19 mouse cellular contexts compared by ENCODE assay signal in genomic region chr7:110710256-110710962, GRCm38 (mm10). TPM values are rescaled to one million over a fixed set of nuclear protein-coding genes. Genes with fewer than 3 reads are reported as not detected.
DNase-seq lines count a peak whose midpoint lies in the region; ATAC-seq and TF ChIP-seq lines count a peak whose summit lies in the region.
"Had no signal": no experiment of that assay in that cellular context is flagged by ENCODE, and none has a peak within 500 bp of the region (broad histone marks: within the 10 kb centered on the region; RNA-seq: fewer than 3 reads in every experiment).

No protein-coding gene starts in this region.

- TF ChIP-seq POLR2A in liver, adult 2 months (IDR thresholded peaks at IDR 0.05; ENCODE audit: extremely low read depth, insufficient read depth, low read length): no peak
- TF ChIP-seq POLR2A in MEL (IDR thresholded peaks at IDR 0.05; ENCODE audit: control insufficient read depth in 1 of 2, insufficient read depth in 1 of 2, low read depth in 1 of 2, low read length in 2 of 2, poor library complexity in 1 of 2): no peak

- H3K27ac ChIP-seq in liver, adult 2 months (replicated peaks; ENCODE audit: insufficient read depth, low read depth, low read length): no peak overlapping the region
- H3K27ac ChIP-seq in liver, embryonic 11.5 days (ENCODE audit: low read depth, low read length): no peak overlapping the region
- no peak overlapping the region for H3K27ac ChIP-seq in MEL (ENCODE audit: control insufficient read depth, low read depth, low read length)
- H3K27ac ChIP-seq: embryonic facial prominence, embryonic 13.5 days; heart, embryonic 10.5 days; kidney, embryonic 15.5 days; limb, embryonic 15.5 days; midbrain, embryonic 10.5 days had no signal

- whole genome bisulfite sequencing in liver, adult 2 months: 75% methylated on average over 9 of the region's 9 CpGs
- WGBS in liver, embryonic 11.5 days: 72% methylated on average over 9 of the region's 9 CpGs

- no peaks in the 10 kb centered on the region for H3K79me2 ChIP-seq in liver, adult 2 months (ENCODE audit: control insufficient read depth, insufficient read depth, low read length)
- no peaks in the 10 kb centered on the region for H3K79me2 ChIP-seq in MEL (ENCODE audit: control insufficient read depth, insufficient read depth, low read length, poor library complexity)

- H3K36me3 ChIP-seq in liver, adult 2 months (ENCODE audit: control insufficient read depth, insufficient read depth, low read length): no peaks in the 10 kb centered on the region
- no peaks in the 10 kb centered on the region for H3K36me3 ChIP-seq in liver, embryonic 11.5 days (ENCODE audit: control insufficient read depth, insufficient read depth, low read length)
- peaks cover 0 to 15% of the 10 kb centered on the region in 2 experiments; a peak in 2 of 4 replicates for H3K36me3 ChIP-seq in MEL (ENCODE audit: control insufficient read depth in 1 of 2, insufficient read depth in 2 of 2, low read length in 2 of 2)
- H3K36me3 ChIP-seq: embryonic facial prominence, embryonic 13.5 days; heart, embryonic 10.5 days; kidney, embryonic 15.5 days; limb, embryonic 15.5 days; midbrain, embryonic 10.5 days had no signal

- TF ChIP-seq CTCF in liver, adult 2 months (IDR thresholded peaks at IDR 0.05; ENCODE audit: low read depth, low read length): no peak
- no peak for TF ChIP-seq CTCF in MEL (IDR thresholded peaks at IDR 0.05 in 2 of 3, conservative IDR thresholded peaks at IDR 0.05 in 1 of 3; ENCODE audit: control insufficient read depth in 1 of 3, insufficient read depth in 1 of 3, low read depth in 2 of 3, low read length in 3 of 3, poor library complexity in 1 of 3, severe bottlenecking in 1 of 3)

- no peak overlapping the region for H3K9ac ChIP-seq in liver, adult 2 months (ENCODE audit: low read depth, low read length)
- H3K9ac ChIP-seq in liver, embryonic 11.5 days (ENCODE audit: low read depth, low read length): no peak overlapping the region
- no peak overlapping the region for H3K9ac ChIP-seq in MEL (ENCODE audit: control insufficient read depth, low read depth, low read length, poor library complexity, severe bottlenecking)
- H3K9ac ChIP-seq: embryonic facial prominence, embryonic 13.5 days; forebrain, postnatal 0 days; kidney, embryonic 15.5 days; limb, embryonic 15.5 days; lung, embryonic 14.5 days had no signal

- peak; percentile 33 for DNase-seq in liver, adult 2 months (ENCODE audit: extremely low read depth, low read depth, low spot score)
- DNase-seq in liver, embryonic 11.5 days (ENCODE audit: low spot score): no peak
- peak; percentile 28 for DNase-seq in MEL (ENCODE audit: low read depth, low spot score)
- no peak for DNase-seq in ovary, adult 18-20 months (ENCODE audit: low spot score)
- DNase-seq in embryo, embryonic 10 days (ENCODE audit: low spot score): no peak
- DNase-seq: adrenal gland, postnatal 10 days; cerebellum, adult 2 months; forebrain, postnatal 0 days; heart, postnatal 4 days; lung, embryonic 14.5 days; right cerebral cortex, adult 18-20 months had no signal

- TF ChIP-seq RAD21 in MEL (IDR thresholded peaks at IDR 0.05; ENCODE audit: low read depth, low read length): no peak

- ATAC-seq in liver, embryonic 11.5 days (replicated peaks; ENCODE audit: low FRiP score): no peak
- peak; percentile 96 for ATAC-seq in granulocyte monocyte progenitor cell, adult 5-6 weeks (replicated peaks; ENCODE audit: poor library complexity, severe bottlenecking)
- ATAC-seq in neutrophil, adult 5-6 weeks (ENCODE audit: extremely low read depth, insufficient number of reproducible peaks, low FRiP score, poor library complexity, severe bottlenecking): peak; percentile 91
- ATAC-seq: forebrain, postnatal 0 days had no signal

- no peaks in the 10 kb centered on the region for H3K4me1 ChIP-seq in liver, adult 2 months (ENCODE audit: control insufficient read depth, insufficient read depth, low read length)
- H3K4me1 ChIP-seq in liver, embryonic 11.5 days (replicated peaks; ENCODE audit: control insufficient read depth, insufficient read depth, low read length): no peaks in the 10 kb centered on the region
- H3K4me1 ChIP-seq in MEL (ENCODE audit: control insufficient read depth in 1 of 2, insufficient read depth in 2 of 2, low read length in 2 of 2): peaks cover 4 to 38% of the 10 kb centered on the region in 2 experiments; a peak in 3 of 4 replicates
- H3K4me1 ChIP-seq: heart, embryonic 10.5 days; midbrain, embryonic 10.5 days had no signal

- peaks cover 2% of the 10 kb centered on the region; the same call in 1 of the 2 replicates for H3K9me3 ChIP-seq in liver, embryonic 11.5 days (ENCODE audit: control insufficient read depth, low read length)
- H3K9me3 ChIP-seq in MEL (replicated peaks; ENCODE audit: insufficient read depth, low read length): no peaks in the 10 kb centered on the region
- H3K9me3 ChIP-seq: embryonic facial prominence, embryonic 13.5 days; heart, embryonic 10.5 days; midbrain, embryonic 10.5 days had no signal

- H3K27me3 ChIP-seq in liver, adult 2 months (ENCODE audit: control insufficient read depth, insufficient read depth, low read length): no peaks in the 10 kb centered on the region
- no peaks in the 10 kb centered on the region for H3K27me3 ChIP-seq in liver, embryonic 11.5 days (replicated peaks; ENCODE audit: control insufficient read depth, insufficient read depth, low read length)
- no peaks in the 10 kb centered on the region; a peak in 1 of 4 replicates for H3K27me3 ChIP-seq in MEL (ENCODE audit: control insufficient read depth in 1 of 2, insufficient read depth in 2 of 2, low read length in 2 of 2)
- H3K27me3 ChIP-seq: kidney, embryonic 15.5 days; limb, embryonic 15.5 days had no signal

- no peak overlapping the region for H3K4me3 ChIP-seq in liver, adult 2 months (ENCODE audit: insufficient read depth, low read depth, low read length)
- no peak overlapping the region for H3K4me3 ChIP-seq in liver, embryonic 11.5 days (ENCODE audit: low read depth, low read length)
- no peak overlapping the region for H3K4me3 ChIP-seq in MEL (ENCODE audit: control insufficient read depth in 1 of 2, insufficient read depth in 1 of 2, low read depth in 2 of 2, low read length in 2 of 2)
- H3K4me3 ChIP-seq: embryonic facial prominence, embryonic 13.5 days; heart, embryonic 10.5 days; kidney, embryonic 15.5 days; limb, embryonic 15.5 days; midbrain, embryonic 10.5 days; myocyte had no signal

- no peak for TF ChIP-seq EP300 in MEL (IDR thresholded peaks at IDR 0.05; ENCODE audit: low read depth in 1 of 2, low read length in 2 of 2)

- H3K4me2 ChIP-seq in liver, embryonic 11.5 days: no peak overlapping the region
- H3K4me2 ChIP-seq: embryonic facial prominence, embryonic 13.5 days; kidney, embryonic 15.5 days; limb, embryonic 15.5 days; lung, embryonic 14.5 days had no signal

TF ChIP-seq in MEL, 35 proteins besides CTCF, POLR2A, EP300 and RAD21:
- TF ChIP-seq ZNF384 (IDR thresholded peaks at IDR 0.05; ENCODE audit: low read depth, low read length): peak; percentile 72
- TF ChIP-seq MAX (IDR thresholded peaks at IDR 0.05; ENCODE audit: low read length): peak; percentile 41; the same call in 1 of the 2 replicates
- TF ChIP-seq MXI1 (IDR thresholded peaks at IDR 0.05; ENCODE audit: low read depth, low read length): no peak
- peak; percentile 78 for TF ChIP-seq USF1 (IDR thresholded peaks at IDR 0.05; ENCODE audit: low read depth, low read length)
TF ChIP-seq in MEL: peak in this region for 3.

RNA-seq across cellular contexts. Expression of gene Ampd3, which starts 57.6 kb away (rescaled TPM):
- total RNA-seq in liver, adult 2 months (2014; rRNA removed): 0.55 and 0.67 TPM in 2 replicates
- 0.25 and 0.57 TPM in 2 replicates for polyA plus RNA-seq in liver, adult 2 months (2012; rRNA removed)
- polyA plus RNA-seq in liver, embryonic 11.5 days (2014; fragmentation: Nextera tagmentation; extraction: Ambion mirVana): 39.5 and 41.1 TPM in 2 replicates
- 11.7 and 14.8 TPM in 2 replicates for total RNA-seq in MEL (2012; rRNA removed)
- polyA plus RNA-seq in MEL (2012; ENCODE audit: insufficient read depth in 1 of 2, insufficient read length in 2 of 2, low read depth in 1 of 2, low replicate concordance in 2 of 2, missing spikeins in 1 of 2): 10 to 100 TPM in 1 of 2 experiments, not detected in 1; 22.3 TPM
- total RNA-seq in granulocyte monocyte progenitor cell, adult 5-6 weeks (2014; fragmentation: Nextera tagmentation): 3.5 and 6.2 TPM in 2 replicates
- 1.4 and 2.1 TPM in 2 replicates for total RNA-seq in granulocyte monocyte progenitor cell, adult 5-6 weeks (2017)
- total RNA-seq in neutrophil, adult 5-6 weeks (2017): 60.2 and 63.0 TPM in 2 replicates

Comparison
In these comparisons a context has a peak if more than half of its experiments do, and no peak if none do; other contexts are left out.
1. DNase-seq: peak in liver, adult 2 months (single experiment) and MEL (single experiment); none in liver, embryonic 11.5 days (single experiment), ovary, adult 18-20 months (single experiment) and embryo, embryonic 10 days (single experiment).